Mouse (Mus musculus): ENCODE results near the gene St3gal5.

DNA sequence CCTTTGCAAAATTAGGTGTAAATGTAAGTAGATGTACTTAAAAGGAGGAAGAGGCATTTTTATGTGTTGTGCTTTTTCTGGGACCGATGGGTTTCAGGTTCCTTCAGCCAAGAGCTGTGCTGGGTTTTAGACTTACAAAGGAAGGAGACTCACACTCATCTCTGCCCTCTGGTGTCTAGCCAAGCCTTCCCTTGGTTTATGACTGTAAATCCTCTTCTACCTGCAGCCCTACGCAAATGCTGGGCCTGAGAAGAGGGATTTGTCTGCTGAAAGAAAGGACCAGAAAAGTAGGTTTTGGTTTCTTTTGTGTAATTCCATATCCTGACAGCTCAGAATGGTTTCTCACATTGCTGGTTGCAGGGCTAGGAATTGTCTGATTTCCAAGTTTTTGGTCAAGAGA, 1.3 kb downstream of the St3gal5 start:
- no peak for TF ChIP-seq GATA1 (IDR thresholded peaks at IDR 0.05; ENCODE audit: borderline replicate concordance, low read length)
- TF ChIP-seq FLI1 (IDR thresholded peaks at IDR 0.05; ENCODE audit: low read length): no peak

Measured in megakaryocyte, embryonic 14.5 days (primary cell).